Mouse (Mus musculus): ENCODE measurements around the gene Ikbip. TPM values are rescaled to one million over a fixed set of nuclear protein-coding genes. Genes with fewer than 3 reads are reported as not detected.
A peak's percentile ranks its signal among the peaks of the same experiment; 100 is the strongest.

Gene Ikbip
- polyA plus RNA-seq, 1 experiment from 2014 or later = 23.5 TPM

- H3K27me3 ChIP-seq (replicated peaks; ENCODE audit: control insufficient read depth, insufficient read depth, low read length) = no peaks in the 10 kb centered on the region
- 93% methylated on average over 25 of the region's 25 CpGs for WGBS
- H3K4me3 ChIP-seq (ENCODE audit: low read depth, low read length) = no peak overlapping the region
- H3K4me1 ChIP-seq (replicated peaks; ENCODE audit: control insufficient read depth, insufficient read depth, low read length) = no peaks in the 10 kb centered on the region
- no peak overlapping the region for H3K9ac ChIP-seq (ENCODE audit: low read depth, low read length)
- no peak overlapping the region for H3K27ac ChIP-seq (ENCODE audit: low read depth, low read length)
- H3K9me3 ChIP-seq (ENCODE audit: control insufficient read depth, low read length) = no peaks in the 10 kb centered on the region
- no peak overlapping the region for H3K4me2 ChIP-seq
- DNase-seq (ENCODE audit: low spot score) = no peak
- no peaks in the 10 kb centered on the region for H3K36me3 ChIP-seq (ENCODE audit: control insufficient read depth, insufficient read depth, low read length)
- ATAC-seq (replicated peaks; ENCODE audit: low FRiP score) = no peak
Observed at GRCm38 (mm10) chr10:91101936-91102335, 19.2 kb downstream of the Ikbip start.

GRCm38 (mm10) chr10:91102799-91103590 lies 20.3 kb downstream of the Ikbip start:
- no peaks in the 10 kb centered on the region for H3K36me3 ChIP-seq (ENCODE audit: control insufficient read depth, insufficient read depth, low read length)
- H3K9me3 ChIP-seq (ENCODE audit: control insufficient read depth, low read length) = no peaks in the 10 kb centered on the region

DNA sequence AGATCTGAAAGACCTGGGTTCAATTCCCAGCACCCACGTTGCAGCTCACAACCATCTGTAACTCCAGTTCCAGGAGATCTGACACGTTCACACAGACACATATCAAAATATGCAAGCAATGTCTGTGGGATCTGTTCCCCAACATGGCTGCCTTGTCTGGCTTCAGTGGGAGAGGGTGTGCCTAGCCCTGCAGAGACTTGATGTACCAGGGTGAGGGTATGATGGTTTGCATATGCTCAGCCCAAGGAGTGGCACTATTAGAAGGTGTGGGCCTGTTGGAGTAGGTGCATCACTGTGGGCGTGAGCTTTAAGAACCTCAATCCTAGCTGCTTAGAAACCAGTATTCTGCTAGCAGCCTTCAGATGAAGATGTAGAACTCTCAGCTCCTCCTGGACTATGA lies 23.2 kb downstream of the Ikbip start:
- H3K4me3 ChIP-seq (ENCODE audit: low read depth, low read length) = no peak overlapping the region
- ATAC-seq (replicated peaks; ENCODE audit: low FRiP score) (no peak), DNase-seq (ENCODE audit: low spot score) (no peak)
- H3K9me3 ChIP-seq (ENCODE audit: control insufficient read depth, low read length) = no peaks in the 10 kb centered on the region
- 79% methylated on average over 3 of the region's 3 CpGs for WGBS
- H3K36me3 ChIP-seq (ENCODE audit: control insufficient read depth, insufficient read depth, low read length) = no peaks in the 10 kb centered on the region
- no peaks in the 10 kb centered on the region for H3K27me3 ChIP-seq (replicated peaks; ENCODE audit: control insufficient read depth, insufficient read depth, low read length)
- H3K9ac ChIP-seq (ENCODE audit: low read depth, low read length) = no peak overlapping the region
- no peak overlapping the region for H3K4me2 ChIP-seq
- H3K4me1 ChIP-seq (replicated peaks; ENCODE audit: control insufficient read depth, insufficient read depth, low read length) = no peaks in the 10 kb centered on the region
- H3K27ac ChIP-seq (ENCODE audit: low read depth, low read length) = no peak overlapping the region

More at GRCm38 (mm10) chr10:91102799-91103590, 20.3 kb downstream of the Ikbip start:
- no peak overlapping the region for H3K4me2 ChIP-seq
- H3K4me1 ChIP-seq (replicated peaks; ENCODE audit: control insufficient read depth, insufficient read depth, low read length) = no peaks in the 10 kb centered on the region
- ATAC-seq (replicated peaks; ENCODE audit: low FRiP score) = no peak
- H3K27me3 ChIP-seq (replicated peaks; ENCODE audit: control insufficient read depth, insufficient read depth, low read length) = no peaks in the 10 kb centered on the region
- DNase-seq (ENCODE audit: low spot score) = no peak
- 90% methylated on average over 14 of the region's 14 CpGs for WGBS
- H3K9ac ChIP-seq (ENCODE audit: low read depth, low read length) = no peak overlapping the region
- H3K4me3 ChIP-seq (ENCODE audit: low read depth, low read length) = no peak overlapping the region
- H3K27ac ChIP-seq (ENCODE audit: low read depth, low read length) = no peak overlapping the region

DNA sequence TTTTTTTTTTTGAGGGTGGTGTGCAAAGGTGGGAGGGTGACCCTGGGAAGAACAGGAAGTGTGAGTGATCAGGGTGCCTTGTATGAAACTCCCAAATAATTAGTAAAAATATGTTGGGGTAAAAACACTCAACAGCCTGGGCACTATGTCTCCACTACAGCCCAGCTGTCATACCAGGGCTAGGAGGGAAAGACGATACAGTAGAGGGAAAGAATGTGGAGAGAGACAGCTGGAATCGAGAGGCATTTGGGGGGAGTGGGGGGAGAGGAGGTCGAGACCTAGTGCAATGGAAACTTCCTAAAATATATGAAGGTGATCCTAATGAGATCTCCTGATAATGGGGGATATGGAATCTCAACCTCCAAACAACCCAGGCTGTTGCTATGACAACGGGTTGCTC lies 27.1 kb downstream of the Ikbip start:
- Histone ChIP-seq H3K9ac (ENCODE audit: low read depth, low read length) (no peak overlapping the region), H3K27ac (ENCODE audit: low read depth, low read length) (no peak overlapping the region), H3K4me1 (replicated peaks; ENCODE audit: control insufficient read depth, insufficient read depth, low read length) (no peaks in the 10 kb centered on the region), H3K4me3 (ENCODE audit: low read depth, low read length) (no peak overlapping the region), H3K4me2 (no peak overlapping the region), H3K9me3 (ENCODE audit: control insufficient read depth, low read length) (no peaks in the 10 kb centered on the region; the same call in 1 of the 2 replicates), H3K36me3 (ENCODE audit: control insufficient read depth, insufficient read depth, low read length) (peaks cover 16% of the 10 kb centered on the region), H3K27me3 (replicated peaks; ENCODE audit: control insufficient read depth, insufficient read depth, low read length) (no peaks in the 10 kb centered on the region)
- DNase-seq (ENCODE audit: low spot score) (no peak), ATAC-seq (replicated peaks; ENCODE audit: low FRiP score) (no peak)
- 74% methylated on average over 4 of the region's 4 CpGs for WGBS

DNA sequence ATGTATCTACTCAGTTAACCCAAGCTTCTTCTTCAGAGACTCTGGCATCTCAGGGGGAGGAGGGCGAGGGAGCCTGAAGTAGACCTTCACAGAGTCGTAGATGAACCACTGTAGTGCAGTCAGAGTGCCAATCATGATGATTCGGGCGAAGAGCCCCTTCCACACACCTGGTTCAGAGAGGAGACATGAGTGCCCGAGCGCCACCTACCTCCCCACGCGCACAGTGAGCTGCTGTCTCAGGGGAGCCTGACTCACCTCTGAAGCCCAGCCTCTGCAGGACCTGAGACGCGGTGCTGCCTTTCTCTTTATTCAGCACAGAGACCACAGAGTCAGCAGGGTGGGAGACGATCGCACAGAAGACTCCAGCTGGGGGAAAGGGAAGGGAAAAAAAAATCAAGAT lies 34.2 kb downstream of the Ikbip start:
- Histone ChIP-seq H3K4me3 (ENCODE audit: low read depth, low read length) (no peak overlapping the region), H3K27me3 (replicated peaks; ENCODE audit: control insufficient read depth, insufficient read depth, low read length) (no peaks in the 10 kb centered on the region), H3K27ac (ENCODE audit: low read depth, low read length) (no peak overlapping the region), H3K4me2 (no peak overlapping the region), H3K36me3 (ENCODE audit: control insufficient read depth, insufficient read depth, low read length) (peaks cover 69% of the 10 kb centered on the region), H3K4me1 (replicated peaks; ENCODE audit: control insufficient read depth, insufficient read depth, low read length) (peaks cover 7% of the 10 kb centered on the region), H3K9me3 (ENCODE audit: control insufficient read depth, low read length) (no peaks in the 10 kb centered on the region; the same call in 1 of the 2 replicates), H3K9ac (ENCODE audit: low read depth, low read length) (no peak overlapping the region)
- WGBS = 92% methylated on average over 12 of the region's 12 CpGs
- ATAC-seq (replicated peaks; ENCODE audit: low FRiP score) = 0 out of 2 replicates have a peak, but pooled peaks have one; percentile 7
- DNase-seq (ENCODE audit: low spot score) = no peak

- H3K4me1 ChIP-seq (replicated peaks; ENCODE audit: control insufficient read depth, insufficient read depth, low read length) = peaks cover 19% of the 10 kb centered on the region
- ATAC-seq (replicated peaks; ENCODE audit: low FRiP score) (no peak), DNase-seq (ENCODE audit: low spot score) (no peak)
- H3K9me3 ChIP-seq (ENCODE audit: control insufficient read depth, low read length) = no peaks in the 10 kb centered on the region
- H3K4me3 ChIP-seq (ENCODE audit: low read depth, low read length) = peak overlapping the region; percentile 98
- no peaks in the 10 kb centered on the region for H3K27me3 ChIP-seq (replicated peaks; ENCODE audit: control insufficient read depth, insufficient read depth, low read length)
- WGBS = 25% methylated on average over 6 of the region's 6 CpGs
- H3K27ac ChIP-seq (ENCODE audit: low read depth, low read length) = no peak overlapping the region
- peak overlapping the region; percentile 82 for H3K4me2 ChIP-seq
- H3K36me3 ChIP-seq (ENCODE audit: control insufficient read depth, insufficient read depth, low read length) = peaks cover 35% of the 10 kb centered on the region
- peak overlapping the region; percentile 97 for H3K9ac ChIP-seq (ENCODE audit: low read depth, low read length)
Observed at GRCm38 (mm10) chr10:91122646-91123045, 39.9 kb downstream of the Ikbip start.

DNA sequence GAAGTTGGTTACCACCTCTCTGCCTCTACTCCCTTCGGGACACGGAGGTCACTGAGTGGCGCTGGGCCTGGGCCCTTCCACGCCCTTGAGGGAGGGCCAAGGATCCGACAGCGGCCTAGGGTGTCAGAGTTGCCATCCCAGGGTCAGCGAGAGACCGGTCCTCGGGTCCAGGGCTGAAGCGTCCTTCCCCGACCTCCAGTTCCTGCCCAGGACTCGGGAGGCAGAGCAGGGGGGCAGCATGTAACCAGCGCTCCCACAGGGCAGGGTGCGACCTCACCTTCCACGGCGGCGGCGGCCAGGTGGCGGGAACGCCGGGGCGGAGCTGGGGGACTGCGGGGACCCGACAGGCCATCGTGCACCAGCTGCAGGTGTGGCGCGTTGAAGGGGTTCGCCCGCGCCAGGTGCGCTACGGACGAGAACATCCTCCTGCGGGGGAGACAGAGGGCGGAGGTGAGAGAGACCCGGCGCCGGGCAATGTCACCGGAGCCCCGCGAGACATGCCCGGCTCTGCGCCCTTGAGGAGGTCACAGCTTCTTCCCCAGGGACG lies 40.6 kb downstream of the Ikbip start:
- Histone ChIP-seq H3K9me3 (ENCODE audit: control insufficient read depth, low read length) (no peaks in the 10 kb centered on the region), H3K4me2 (peak overlapping the region; percentile 82), H3K27ac (ENCODE audit: low read depth, low read length) (peak overlapping the region; percentile 90), H3K4me3 (ENCODE audit: low read depth, low read length) (peak overlapping the region; percentile 98), H3K27me3 (replicated peaks; ENCODE audit: control insufficient read depth, insufficient read depth, low read length) (no peaks in the 10 kb centered on the region), H3K4me1 (replicated peaks; ENCODE audit: control insufficient read depth, insufficient read depth, low read length) (peaks cover 19% of the 10 kb centered on the region), H3K9ac (ENCODE audit: low read depth, low read length) (peak overlapping the region; percentile 97), H3K36me3 (ENCODE audit: control insufficient read depth, insufficient read depth, low read length) (peaks cover 28% of the 10 kb centered on the region)
- under 1% methylated on average over 42 of the region's 44 CpGs for WGBS
- peak; percentile 57 for DNase-seq (ENCODE audit: low spot score)
- peak; percentile 50 for ATAC-seq (replicated peaks; ENCODE audit: low FRiP score)

- H3K9me3 ChIP-seq (ENCODE audit: control insufficient read depth, low read length) = no peaks in the 10 kb centered on the region
- H3K9ac ChIP-seq (ENCODE audit: low read depth, low read length) = peak within 1 kb of the TSS; percentile 97
- H3K27me3 ChIP-seq (replicated peaks; ENCODE audit: control insufficient read depth, insufficient read depth, low read length) = no peaks in the 10 kb centered on the region
- DNase-seq (ENCODE audit: low spot score) = peak; percentile 95
- peak within 1 kb of the TSS; percentile 98 for H3K4me3 ChIP-seq (ENCODE audit: low read depth, low read length)
- H3K36me3 ChIP-seq (ENCODE audit: control insufficient read depth, insufficient read depth, low read length) = peaks cover 24% of the 10 kb centered on the region
- H3K27ac ChIP-seq (ENCODE audit: low read depth, low read length) = peak within 1 kb of the TSS; percentile 90
- peak; percentile 98 for ATAC-seq (replicated peaks; ENCODE audit: low FRiP score)
- H3K4me2 ChIP-seq = peak within 1 kb of the TSS; percentile 82
- H3K4me1 ChIP-seq (replicated peaks; ENCODE audit: control insufficient read depth, insufficient read depth, low read length) = peaks cover 19% of the 10 kb centered on the region
- WGBS = 12% methylated on average over 59 of the region's 59 CpGs
Observed at GRCm38 (mm10) chr10:91123828-91124822, 41.4 kb downstream of the Ikbip start, which contains the start of gene Slc25a3. TSS of gene Slc25a3 (minus strand) at chr10:91124059.
